Mouse (Mus musculus) layer of hippocampus, postnatal 14 days (tissue): ENCODE measurements at regions not wholly inside any gene's neighbourhood (a gene's known extent, or its start where the extent isn't known, plus 50 kb on each side); places are given as distances from the start of the nearest gene placed in this dataset.

ENCODE experiments used
- DNase-seq, 2 experiments: peaks; one replicate each; pipeline ENCODE4 v3.0.0; 2021 to 2022; ENCODE audit warnings: low spot score in 2 of 2, mixed read lengths in 1 of 2

DNA sequence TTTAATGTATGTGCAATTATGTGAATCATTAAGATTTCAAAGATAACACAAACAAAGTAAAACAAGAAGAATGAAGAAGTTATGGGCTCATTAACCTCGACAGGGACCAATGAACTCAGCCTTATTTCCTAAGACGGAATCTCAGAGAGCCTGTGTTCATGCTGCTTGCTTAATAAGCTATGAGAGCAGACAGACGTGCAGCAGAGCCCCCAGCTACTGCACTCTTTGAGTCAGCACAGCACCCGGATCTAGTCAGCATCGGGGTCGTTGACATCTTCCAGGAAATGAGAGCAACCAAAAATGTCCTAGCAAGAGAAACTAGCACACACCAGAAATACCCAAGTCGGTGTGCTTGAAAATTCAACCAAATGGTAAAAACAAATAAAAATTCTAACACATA, 582.1 kb downstream of the Rps29 start:
- DNase-seq = no peak

DNA sequence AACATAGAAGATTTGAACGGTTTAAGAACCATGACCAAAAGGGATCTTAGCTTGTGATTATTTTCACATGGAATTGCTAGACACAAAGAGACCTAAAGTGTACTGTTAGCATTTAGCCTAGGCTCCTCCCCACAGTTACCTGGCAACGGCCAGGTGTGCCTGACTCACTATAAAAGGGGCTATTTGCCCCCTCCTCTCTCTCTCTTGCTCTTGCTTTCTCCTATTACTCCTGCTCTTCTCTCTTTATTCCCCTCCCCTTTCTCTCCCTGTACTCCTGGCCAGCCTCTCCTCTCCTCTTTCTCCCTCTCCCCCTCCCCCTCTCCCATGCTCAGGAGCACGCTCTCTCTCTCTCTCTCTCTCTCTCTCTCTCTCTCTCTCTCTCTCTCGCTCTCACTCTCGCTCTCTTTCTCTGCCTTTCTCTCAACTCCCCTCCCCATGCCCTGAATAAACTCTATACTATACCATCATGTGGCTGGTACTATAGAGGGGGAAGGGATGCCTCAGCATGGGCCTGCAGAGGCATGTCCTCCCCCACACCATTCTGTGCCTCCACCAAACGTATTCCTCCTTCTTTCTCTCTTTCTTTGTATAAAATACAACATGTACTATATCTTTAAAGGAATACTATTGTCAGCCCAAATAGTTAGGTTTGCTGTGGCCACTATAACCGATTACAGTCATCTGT, 603.9 kb downstream of the Rps29 start:
- DNase-seq = no peak

DNA sequence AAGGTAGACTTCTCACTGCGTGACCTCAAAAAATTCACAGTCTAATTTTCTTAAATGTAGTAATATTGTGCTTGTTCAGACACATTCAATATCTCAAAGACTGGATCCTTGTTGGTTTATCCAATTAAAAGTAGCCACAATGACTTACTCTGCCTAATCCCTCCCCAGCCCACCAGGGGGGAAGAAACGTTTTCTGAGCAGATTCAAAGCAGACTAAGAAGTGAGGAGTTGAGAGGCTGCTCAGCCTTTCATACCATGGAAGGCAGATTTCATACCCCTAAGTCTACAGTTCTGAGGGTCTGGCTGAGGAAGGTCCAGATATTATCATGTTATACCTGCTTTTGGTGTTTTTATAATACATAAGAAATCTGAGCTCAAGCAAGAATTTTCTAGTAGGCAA, 604.7 kb downstream of the Rps29 start:
- no peak for DNase-seq

DNA sequence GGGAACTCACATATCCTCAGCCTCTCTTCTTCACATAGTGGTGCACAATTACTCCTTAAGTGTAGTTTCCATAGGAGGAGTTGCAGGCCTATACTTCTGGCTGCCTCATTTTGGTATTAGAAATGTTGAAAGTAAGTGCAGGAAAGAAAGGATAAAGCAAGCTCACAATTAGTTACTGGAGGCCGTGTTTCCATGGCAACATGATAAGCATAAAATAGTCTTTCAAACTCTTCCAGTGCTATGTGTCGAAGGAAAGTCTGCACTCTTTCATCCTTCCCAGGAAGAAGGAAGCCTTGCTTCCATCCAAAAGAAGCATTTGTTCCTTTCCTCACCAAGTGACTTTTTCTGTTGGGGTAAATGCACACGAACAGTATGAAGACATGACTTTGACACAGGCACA, 617.2 kb downstream of the Rps29 start:
- peak in 1 of 2 experiments; percentile 3 for DNase-seq

DNA sequence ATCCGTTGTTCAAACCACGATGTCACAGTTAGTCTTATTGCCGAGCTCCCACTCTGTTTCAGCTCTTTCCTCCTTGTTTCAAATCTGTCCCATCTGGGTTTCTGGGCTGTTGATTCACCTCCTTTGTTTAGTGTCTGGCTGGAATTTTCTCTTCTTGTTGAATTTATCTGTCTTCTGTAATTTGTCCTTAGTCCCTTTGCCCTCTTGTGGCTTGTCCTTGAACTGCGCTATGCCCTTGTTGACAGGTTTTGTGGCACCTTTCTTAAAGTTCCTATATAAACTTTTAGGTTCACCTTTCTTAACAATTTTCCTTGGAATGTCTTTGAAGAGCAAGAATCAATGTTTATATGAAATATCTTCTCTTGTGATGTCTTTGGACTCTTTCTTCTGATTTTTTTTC, 658.2 kb downstream of the Rps29 start:
- peak in 1 of 2 experiments; percentile 5 for DNase-seq

DNA sequence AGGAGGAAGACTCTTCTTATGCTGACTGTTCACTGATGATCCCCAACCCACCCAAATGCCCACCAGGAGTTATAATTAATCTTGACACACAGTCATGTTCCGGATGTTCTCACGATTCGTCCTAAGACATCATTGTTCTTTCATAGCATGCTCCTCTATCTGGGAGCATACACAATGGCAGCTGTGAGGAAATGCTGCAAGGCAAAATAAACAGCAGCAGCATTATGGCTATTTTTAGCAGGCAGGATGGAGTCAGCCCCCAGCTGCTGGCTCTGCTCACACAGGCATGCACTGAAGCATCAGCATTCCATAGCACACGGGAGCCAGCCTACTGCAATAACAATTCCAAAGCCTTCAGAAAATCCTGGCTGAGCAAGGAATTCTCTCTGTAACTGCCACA, 696.0 kb downstream of the Rps29 start:
- DNase-seq = peak in 1 of 2 experiments; percentile 9

DNA sequence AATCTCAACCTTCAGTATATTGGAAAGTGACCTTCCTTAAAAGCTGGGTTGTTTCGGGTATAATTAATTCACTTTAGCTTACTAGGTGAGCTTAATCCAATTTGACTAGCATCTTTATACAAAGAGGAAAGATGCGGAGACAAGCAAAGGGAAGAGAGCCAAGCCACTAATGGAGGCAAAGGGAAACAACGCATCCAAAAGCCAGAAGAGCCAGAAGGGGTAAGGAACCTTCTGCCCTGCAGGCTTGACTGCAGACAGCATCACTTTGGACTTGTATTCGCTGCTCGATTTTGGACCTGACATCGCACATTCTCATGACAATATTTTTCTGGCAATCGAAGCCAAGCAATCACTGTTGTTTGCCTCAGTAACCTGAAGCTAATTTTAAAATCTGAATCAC, 700.8 kb downstream of the Rps29 start:
- no peak for DNase-seq

DNA sequence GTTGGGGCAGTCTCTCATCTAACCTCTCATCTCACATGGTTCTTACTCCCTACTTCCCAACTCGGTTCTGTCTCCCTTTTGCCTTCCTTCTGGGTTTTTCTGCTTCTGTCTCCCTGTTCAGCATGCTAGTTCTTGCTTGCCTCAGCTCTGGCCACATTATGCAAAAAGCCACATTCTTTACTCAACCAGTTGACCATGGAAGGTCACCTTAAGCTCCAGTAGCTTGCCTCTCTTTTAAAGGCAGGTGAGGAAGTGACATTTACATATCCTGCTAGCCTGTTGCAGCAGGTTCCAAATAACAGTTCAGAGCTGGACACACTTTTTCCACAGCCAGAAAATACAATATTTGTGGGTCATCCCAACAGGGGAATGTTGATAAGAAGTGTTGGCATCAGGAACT, 732.4 kb downstream of the Rps29 start:
- no peak for DNase-seq

DNA sequence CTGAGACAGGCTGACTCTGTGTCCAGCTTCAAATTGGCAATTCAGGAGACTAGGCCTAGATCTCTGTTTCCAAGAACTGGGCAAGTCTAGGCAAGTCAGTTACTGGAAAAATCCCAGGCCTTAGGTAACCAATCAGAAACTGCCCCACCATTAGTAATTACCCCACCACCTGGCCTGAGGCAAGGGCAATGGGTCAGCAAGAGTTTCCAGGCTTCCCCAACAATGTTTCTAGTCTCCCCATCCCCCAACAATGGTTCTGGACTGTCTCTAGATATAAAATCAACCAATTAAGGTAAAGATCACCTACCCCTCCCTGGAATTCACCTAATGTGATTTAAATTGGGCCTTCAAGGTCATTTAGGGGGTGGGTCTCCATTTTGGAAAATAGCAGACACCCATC, 734.0 kb downstream of the Rps29 start:
- no peak for DNase-seq
